Mouse (Mus musculus) lung, adult 2 months (tissue): Measurements from ENCODE around the gene Emd.

ENCODE experiments used
- CTCF ChIP-seq: fragments of 200-500 bp; IDR thresholded peaks from 2 replicates; pipeline ENCODE4 v1.5.1; 2011; ENCODE audit warnings: mild to moderate bottlenecking, low read length, control low read depth; ENCODE audit not compliant: insufficient read depth
- POLR2A ChIP-seq: fragments of 200-500 bp; IDR thresholded peaks from 2 replicates; pipeline ENCODE4 v1.6.1; 2011; ENCODE audit warnings: low read depth, mild to moderate bottlenecking, control low read depth, low read length, borderline replicate concordance; ENCODE audit errors: extremely low read depth

- TF ChIP-seq CTCF (no peak), POLR2A (peak; percentile 98)
These were observed 8.2 kb upstream of the Emd start for GRCm38 (mm10) chrX:74246213-74246681.
